Mouse (Mus musculus) gonadal fat pad, adult 2 months (tissue): ENCODE measurements at regions not wholly inside any gene's neighbourhood (a gene's known extent, or its start where the extent isn't known, plus 50 kb on each side); places are given as distances from the start of the nearest gene placed in this dataset.

Experiments
- DNase-seq: peaks from one replicate; pipeline ENCODE4 v3.0.0-alpha.2; 2012; ENCODE audit warnings: low read depth

GRCm38 (mm10) chr14:60439106-60439505 lies 66.0 kb downstream of the Amer2 start:
- DNase-seq: no peak

- no peak for DNase-seq
Observed at GRCm38 (mm10) chr14:60443821-60444551, 70.9 kb downstream of the Amer2 start.

- no peak for DNase-seq
Observed at GRCm38 (mm10) chr14:60444552-60444937, 71.5 kb downstream of the Amer2 start.

- DNase-seq: no peak
Observed at GRCm38 (mm10) chr14:60446037-60446436, 73.0 kb downstream of the Amer2 start.

GRCm38 (mm10) chr14:60451216-60451615 lies 78.2 kb downstream of the Amer2 start:
- DNase-seq: no peak

- no peak for DNase-seq
Observed at GRCm38 (mm10) chr14:60451684-60452083, 78.6 kb downstream of the Amer2 start.

GRCm38 (mm10) chr14:60456767-60457166 lies 83.7 kb downstream of the Amer2 start:
- DNase-seq: no peak

GRCm38 (mm10) chr14:60484996-60485888 lies 112.2 kb downstream of the Amer2 start:
- DNase-seq: no peak

- DNase-seq: no peak
Observed at GRCm38 (mm10) chr14:60485889-60486274, 112.8 kb downstream of the Amer2 start.

GRCm38 (mm10) chr14:60486278-60486935 lies 113.3 kb downstream of the Amer2 start:
- no peak for DNase-seq

GRCm38 (mm10) chr14:60489111-60489510 lies 116.1 kb downstream of the Amer2 start:
- DNase-seq: no peak

GRCm38 (mm10) chr14:60490886-60491285 lies 117.8 kb downstream of the Amer2 start:
- DNase-seq: no peak

GRCm38 (mm10) chr14:60495441-60495840 lies 122.4 kb downstream of the Amer2 start:
- peak; percentile 30 for DNase-seq

- DNase-seq: no peak
Observed at GRCm38 (mm10) chr14:60502552-60502951, 129.5 kb downstream of the Amer2 start.

- DNase-seq: no peak
Observed at GRCm38 (mm10) chr14:60505066-60505465, 128.7 kb upstream of the Spata13 start.

- DNase-seq: no peak
Observed at GRCm38 (mm10) chr14:60506296-60506695, 127.5 kb upstream of the Spata13 start.

- no peak for DNase-seq
Observed at GRCm38 (mm10) chr14:60513560-60513959, 120.2 kb upstream of the Spata13 start.

- DNase-seq: no peak
Observed at GRCm38 (mm10) chr14:60515094-60515786, 118.6 kb upstream of the Spata13 start.

- DNase-seq: no peak
Observed at GRCm38 (mm10) chr14:60517891-60518290, 115.9 kb upstream of the Spata13 start.

- no peak for DNase-seq
Observed at GRCm38 (mm10) chr14:60523010-60523409, 110.8 kb upstream of the Spata13 start.

- DNase-seq: no peak
Observed at GRCm38 (mm10) chr14:60524869-60525268, 108.9 kb upstream of the Spata13 start.
